Mouse (Mus musculus) MEL (cell line): ENCODE data around the gene Iqca. TPM values are rescaled to one million over a fixed set of nuclear protein-coding genes. Genes with fewer than 3 reads are reported as not detected.

Experiments used
- DNase-seq: peaks from one replicate; pipeline ENCODE4 v3.0.0; 2011; ENCODE audit warnings: low read depth, low spot score
- H3K27ac ChIP-seq: 2 replicates; pipeline ENCODE4 v1.5.1; 2012; ENCODE audit warnings: low read depth, mild to moderate bottlenecking, control low read depth, low read length, moderate library complexity; ENCODE audit not compliant: control insufficient read depth
- H3K27me3 ChIP-seq, 2 experiments: fragments of 150-350 bp in 1 of 2; sonication (generic) in 1 of 2; 2 replicates each; pipeline ENCODE4 v1.6.1; 2012; ENCODE audit warnings: low read length in 2 of 2, mild to moderate bottlenecking in 2 of 2, improper control_type of control experiment in 1 of 2, moderate library complexity in 1 of 2; ENCODE audit not compliant: insufficient read depth in 2 of 2, control insufficient read depth in 1 of 2
- H3K36me3 ChIP-seq, 2 experiments: 2 replicates each; pipeline ENCODE4 v1.6.1; 2012 to 2014; ENCODE audit warnings: low read length in 2 of 2, improper control_type of control experiment in 1 of 2, inconsistent platforms in 1 of 2, mild to moderate bottlenecking in 1 of 2; ENCODE audit not compliant: insufficient read depth in 2 of 2, control insufficient read depth in 1 of 2
- H3K4me1 ChIP-seq, 2 experiments: fragments of 150-350 bp in 1 of 2; sonication (generic) in 1 of 2; 2 replicates each; pipeline ENCODE4 v1.6.1; 2012; ENCODE audit warnings: low read length in 2 of 2, improper control_type of control experiment in 1 of 2, mild to moderate bottlenecking in 1 of 2; ENCODE audit not compliant: insufficient read depth in 2 of 2, control insufficient read depth in 1 of 2
- H3K4me3 ChIP-seq, 2 experiments: fragments of 150-350 bp in 1 of 2; sonication (generic) in 1 of 2; 2 replicates each; pipeline ENCODE4 v1.5.1; 2012; ENCODE audit warnings: low read depth in 2 of 2, low read length in 2 of 2, mild to moderate bottlenecking in 2 of 2, moderate library complexity in 2 of 2, control low read depth in 1 of 2, improper control_type of control experiment in 1 of 2; ENCODE audit not compliant: control insufficient read depth in 1 of 2, insufficient read depth in 1 of 2
- H3K79me2 ChIP-seq: 2 replicates; pipeline ENCODE4 v1.6.1; 2012; ENCODE audit warnings: mild to moderate bottlenecking, low read length, moderate library complexity; ENCODE audit not compliant: control insufficient read depth, poor library complexity, insufficient read depth
- H3K9ac ChIP-seq: 2 replicates; pipeline ENCODE4 v1.6.1; 2012; ENCODE audit warnings: low read depth, mild to moderate bottlenecking, control low read depth, low read length, moderate library complexity; ENCODE audit not compliant: control insufficient read depth, poor library complexity, severe bottlenecking
- H3K9me3 ChIP-seq: fragments of 150-350 bp; sonication (generic); replicated peaks from 2 replicates; pipeline ENCODE4 v1.6.1; 2012; ENCODE audit warnings: mild to moderate bottlenecking, low read length, improper control_type of control experiment, moderate library complexity; ENCODE audit not compliant: insufficient read depth
- E2F4 ChIP-seq: IDR thresholded peaks from 2 replicates; pipeline ENCODE4 v1.6.1; 2011; ENCODE audit warnings: low read depth, low read length, improper control_type of control experiment, borderline replicate concordance
- ELF1 ChIP-seq: IDR thresholded peaks from 2 replicates; pipeline ENCODE4 v1.6.1; 2014; ENCODE audit warnings: low read depth, mild to moderate bottlenecking, inconsistent platforms, low read length, improper control_type of control experiment, moderate library complexity
- EP300 ChIP-seq, 2 experiments: IDR thresholded peaks; 2 replicates each; pipeline ENCODE4 v1.6.1; 2011; ENCODE audit warnings: improper control_type of control experiment in 2 of 2, low read length in 2 of 2, low read depth in 1 of 2, mild to moderate bottlenecking in 1 of 2
- ETS1 ChIP-seq: IDR thresholded peaks from 2 replicates; pipeline ENCODE4 v1.6.1; 2012; ENCODE audit warnings: low read depth, mild to moderate bottlenecking, inconsistent platforms, low read length, improper control_type of control experiment, moderate library complexity
- HCFC1 ChIP-seq: IDR thresholded peaks from 2 replicates; pipeline ENCODE4 v1.6.1; 2012; ENCODE audit warnings: low read depth, mild to moderate bottlenecking, inconsistent platforms, low read length, improper control_type of control experiment, moderate library complexity
- MAX ChIP-seq: IDR thresholded peaks from 2 replicates; pipeline ENCODE4 v1.6.1; 2011; ENCODE audit warnings: low read length, improper control_type of control experiment
- MAZ ChIP-seq: IDR thresholded peaks from 2 replicates; pipeline ENCODE4 v1.6.1; 2012; ENCODE audit warnings: low read depth, mild to moderate bottlenecking, inconsistent platforms, low read length, improper control_type of control experiment
- MEF2A ChIP-seq: IDR thresholded peaks from 2 replicates; pipeline ENCODE4 v1.6.1; 2014; ENCODE audit warnings: low read depth, mild to moderate bottlenecking, inconsistent platforms, low read length, improper control_type of control experiment; ENCODE audit not compliant: poor library complexity, insufficient replicate concordance, severe bottlenecking; ENCODE audit errors: extremely low read depth
- MXI1 ChIP-seq: IDR thresholded peaks from 2 replicates; pipeline ENCODE4 v1.6.1; 2011; ENCODE audit warnings: mild to moderate bottlenecking, low read depth, low read length, improper control_type of control experiment
- NELFE ChIP-seq: IDR thresholded peaks from 2 replicates; pipeline ENCODE4 v1.6.1; 2011; ENCODE audit warnings: low read depth, low read length, improper control_type of control experiment
- POLR2A ChIP-seq, 2 experiments: IDR thresholded peaks; 2 replicates each; pipeline ENCODE4 v1.6.1; 2011 to 2012; ENCODE audit warnings: low read length in 2 of 2, mild to moderate bottlenecking in 2 of 2, control low read depth in 1 of 2, improper control_type of control experiment in 1 of 2, low read depth in 1 of 2, moderate library complexity in 1 of 2; ENCODE audit not compliant: control insufficient read depth in 1 of 2, insufficient read depth in 1 of 2, poor library complexity in 1 of 2
- POLR2AphosphoS5 ChIP-seq: IDR thresholded peaks from 2 replicates; pipeline ENCODE4 v1.6.1; 2012; ENCODE audit warnings: low read depth, borderline replicate concordance, mild to moderate bottlenecking, inconsistent platforms, low read length, moderate library complexity, mixed read lengths
- RAD21 ChIP-seq: IDR thresholded peaks from 2 replicates; pipeline ENCODE4 v1.6.1; 2011; ENCODE audit warnings: mild to moderate bottlenecking, low read depth, low read length, improper control_type of control experiment
- RCOR1 ChIP-seq: IDR thresholded peaks from 2 replicates; pipeline ENCODE4 v1.6.1; 2012; ENCODE audit warnings: low read depth, mild to moderate bottlenecking, inconsistent platforms, low read length, improper control_type of control experiment
- SIN3A ChIP-seq: IDR thresholded peaks from 2 replicates; pipeline ENCODE4 v1.6.1; 2012; ENCODE audit warnings: low read length, improper control_type of control experiment, inconsistent platforms
- SMC3 ChIP-seq: IDR thresholded peaks from 2 replicates; pipeline ENCODE4 v1.6.1; 2011; ENCODE audit warnings: low read depth, low read length, improper control_type of control experiment
- TBP ChIP-seq: IDR thresholded peaks from 2 replicates; pipeline ENCODE4 v1.8.0; 2011; ENCODE audit warnings: low read depth, low read length, improper control_type of control experiment
- UBTF ChIP-seq: IDR thresholded peaks from 2 replicates; pipeline ENCODE4 v1.6.1; 2012; ENCODE audit warnings: low read depth, mild to moderate bottlenecking, inconsistent platforms, low read length, improper control_type of control experiment, moderate library complexity, borderline replicate concordance; ENCODE audit not compliant: insufficient read depth
- USF1 ChIP-seq: IDR thresholded peaks from 2 replicates; pipeline ENCODE4 v1.6.1; 2014; ENCODE audit warnings: low read depth, mild to moderate bottlenecking, inconsistent platforms, low read length, improper control_type of control experiment, moderate library complexity
- USF2 ChIP-seq, 2 experiments: IDR thresholded peaks; 2 replicates each; pipeline ENCODE4 v1.6.1; 2011 to 2012; ENCODE audit warnings: improper control_type of control experiment in 2 of 2, low read length in 2 of 2, borderline replicate concordance in 1 of 2, inconsistent platforms in 1 of 2, low read depth in 1 of 2, mild to moderate bottlenecking in 1 of 2; ENCODE audit not compliant: insufficient read depth in 1 of 2
- ZMIZ1 ChIP-seq: IDR thresholded peaks from 2 replicates; pipeline ENCODE4 v1.6.1; 2012; ENCODE audit warnings: low read depth, mild to moderate bottlenecking, inconsistent platforms, low read length, improper control_type of control experiment, moderate library complexity
- ZNF384 ChIP-seq: IDR thresholded peaks from 2 replicates; pipeline ENCODE4 v1.6.1; 2012; ENCODE audit warnings: low read depth, mild to moderate bottlenecking, inconsistent platforms, low read length, improper control_type of control experiment
- polyA plus RNA-seq, 2 experiments: library from polyadenylated mRNA; stranded (reverse) in 1 of 2; unstranded in 1 of 2; fragments of >175 nt in 1 of 2; fragments of >200 nt in 1 of 2; gene quantifications; 2 replicates each; pipeline versions ENCODE4 v1.2.1 to v1.2.4; 2012; ENCODE audit warnings: low replicate concordance in 2 of 2, low read depth in 1 of 2; ENCODE audit not compliant: insufficient read length in 2 of 2, insufficient read depth in 1 of 2, missing spikeins in 1 of 2
- total RNA-seq: library from RNA; depleted of rRNA; stranded (reverse); fragments of 300-350 nt; gene quantifications from 2 replicates; pipeline ENCODE4 v1.2.3, GENCODE M21; 2012

The Iqca gene
- total and polyA plus RNA-seq, 3 experiments = 0.39 TPM; not detected in 2

- Histone ChIP-seq H3K27ac (no peak overlapping the region), H3K4me3 (no peak overlapping the region), H3K9me3 (no peaks in the 10 kb centered on the region), H3K9ac (no peak overlapping the region), H3K27me3 (no peaks in the 10 kb centered on the region), H3K4me1 (no peaks in the 10 kb centered on the region), H3K79me2 (no peaks in the 10 kb centered on the region), H3K36me3 (no peaks in the 10 kb centered on the region)
- DNase-seq = no peak
- TF ChIP-seq ELF1 = no peak
- no peak for TF ChIP-seq MXI1
- no peak for TF ChIP-seq USF1
- TF ChIP-seq ZNF384 = no peak
- TF ChIP-seq SMC3 = no peak
- no peak for TF ChIP-seq HCFC1
- no peak for TF ChIP-seq UBTF
Measured at GRCm38 (mm10) chr1:90018071-90018470, 135.1 kb downstream of the Iqca start.

DNA sequence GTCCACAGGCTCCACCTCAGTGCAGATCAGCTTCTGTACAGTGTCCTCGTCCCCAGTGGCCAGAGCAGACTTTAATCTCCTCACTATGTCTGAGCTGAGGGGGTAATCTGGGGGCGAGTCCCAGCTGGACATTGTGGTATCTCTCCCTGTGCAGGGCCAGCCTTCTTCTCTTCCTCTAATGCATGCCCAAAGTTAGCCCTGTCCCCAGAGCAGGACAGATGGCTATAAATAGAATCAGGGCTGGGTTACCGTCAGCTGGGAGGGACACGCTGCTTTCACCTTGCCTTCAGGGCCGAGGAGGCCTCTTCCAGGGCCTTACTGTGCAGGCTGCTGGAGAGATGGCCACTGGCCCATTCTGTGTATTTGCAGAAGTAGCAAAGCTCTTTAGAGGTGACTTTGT, 138.8 kb downstream of the Iqca start, which contains the start of gene Asb18:
Gene Asb18 (minus strand): TSS at position 221 of the 400 bp plus-strand sequence.
- Histone ChIP-seq H3K27me3 (no peaks in the 10 kb centered on the region), H3K4me1 (no peaks in the 10 kb centered on the region), H3K36me3 (no peaks in the 10 kb centered on the region), H3K9ac (no peak within 1 kb of the TSS), H3K79me2 (no peaks in the 10 kb centered on the region), H3K4me3 (no peak within 1 kb of the TSS)
- no peak for DNase-seq
- TF ChIP-seq E2F4 = no peak
- TF ChIP-seq MEF2A = no peak
- TF ChIP-seq POLR2A (IDR thresholded peaks at IDR 0.05; ENCODE audit: control insufficient read depth in 1 of 2, insufficient read depth in 1 of 2, low read depth in 1 of 2, low read length in 2 of 2, poor library complexity in 1 of 2) = no peak
- TF ChIP-seq USF2 (IDR thresholded peaks at IDR 0.05; ENCODE audit: borderline replicate concordance in 1 of 2, insufficient read depth in 1 of 2, low read depth in 1 of 2, low read length in 2 of 2) = no peak
- TF ChIP-seq EP300 (IDR thresholded peaks at IDR 0.05; ENCODE audit: low read depth in 1 of 2, low read length in 2 of 2) = no peak
- no peak for TF ChIP-seq ZMIZ1
- no peak for TF ChIP-seq RAD21
- no peak for TF ChIP-seq SIN3A
- TF ChIP-seq POLR2AphosphoS5 = no peak
- no peak for TF ChIP-seq ELF1
- no peak for TF ChIP-seq ETS1
- TF ChIP-seq RCOR1 = no peak
- no peak for TF ChIP-seq NELFE
- no peak for TF ChIP-seq MAX
- TF ChIP-seq MAZ = no peak
- TF ChIP-seq ZNF384 = no peak
- no peak for TF ChIP-seq TBP
- TF ChIP-seq, all 39 proteins: peak for 0
- Histone ChIP-seq H3K27ac (no peak within 1 kb of the TSS), H3K9me3 (no peaks in the 10 kb centered on the region)
